Mouse (Mus musculus): Measurements from ENCODE around the gene Nek6. TPM values are rescaled to one million over a fixed set of nuclear protein-coding genes. Genes with fewer than 3 reads are reported as not detected.

The Nek6 gene
- polyA plus RNA-seq, 1 experiment: 17.2 TPM

DNA sequence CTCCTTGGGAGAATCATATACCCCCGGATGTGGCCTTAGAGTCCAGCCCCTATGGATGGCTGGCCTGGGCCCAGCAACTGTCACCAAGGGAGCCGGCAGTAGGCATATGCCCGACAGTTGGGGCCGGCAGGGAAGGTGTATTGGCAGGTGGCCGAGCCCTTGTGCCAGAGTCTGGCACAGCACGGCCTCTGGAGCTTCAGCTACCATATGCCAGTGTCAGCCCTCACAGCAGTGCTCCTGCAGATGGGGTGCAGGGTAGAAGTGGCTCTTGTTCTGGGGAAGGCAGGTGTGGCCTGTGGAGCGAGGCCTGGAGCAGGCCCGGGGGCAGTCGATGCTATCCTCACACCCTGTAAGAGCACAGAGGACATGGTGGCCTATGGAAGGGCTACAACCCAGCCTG is 28.2 kb downstream of the Nek6 start:
- 98% methylated on average over 9 of the region's 9 CpGs for WGBS
- Histone ChIP-seq H3K4me3 (ENCODE audit: control insufficient read depth, insufficient read depth, low read length) (no peak overlapping the region), H3K4me1 (replicated peaks; ENCODE audit: control insufficient read depth, insufficient read depth, low read length) (peaks cover 3% of the 10 kb centered on the region), H3K36me3 (ENCODE audit: control insufficient read depth, insufficient read depth, low read length) (no peaks in the 10 kb centered on the region), H3K27ac (ENCODE audit: control insufficient read depth, insufficient read depth, low read length) (no peak overlapping the region), H3K27me3 (ENCODE audit: control insufficient read depth, insufficient read depth, low read length) (no peaks in the 10 kb centered on the region)
- no peak for DNase-seq
- TF ChIP-seq CTCF (IDR thresholded peaks at IDR 0.05; ENCODE audit: borderline replicate concordance, control insufficient read depth, extremely low read depth, insufficient read depth, low read length, poor library complexity): no peak
- no peak for TF ChIP-seq POLR2A (IDR thresholded peaks at IDR 0.05; ENCODE audit: control insufficient read depth, extremely low read depth, insufficient read depth, low read length, poor library complexity)

DNA sequence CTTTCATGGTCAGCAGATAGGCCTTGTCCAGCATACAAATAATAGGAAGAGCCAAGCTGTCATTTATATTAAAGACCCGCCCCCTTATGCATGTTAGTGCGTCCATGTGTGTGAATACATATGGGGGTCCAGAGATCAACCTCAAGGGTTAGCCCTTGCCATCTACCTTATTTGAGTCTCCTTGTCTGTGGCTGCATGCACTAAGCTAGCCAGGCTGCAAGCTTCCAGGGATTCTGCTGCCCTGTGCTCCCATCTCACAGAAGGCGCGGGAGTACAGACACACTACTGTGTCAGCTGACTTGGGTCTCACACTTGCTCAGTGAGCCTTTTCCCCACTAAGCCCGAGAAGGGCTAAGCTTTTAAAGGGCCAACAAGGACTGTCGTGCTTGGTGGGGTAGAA is 29.2 kb downstream of the Nek6 start:
- Histone ChIP-seq H3K36me3 (ENCODE audit: control insufficient read depth, insufficient read depth, low read length) (no peaks in the 10 kb centered on the region), H3K4me3 (ENCODE audit: control insufficient read depth, insufficient read depth, low read length) (no peak overlapping the region), H3K4me1 (replicated peaks; ENCODE audit: control insufficient read depth, insufficient read depth, low read length) (peaks cover 3% of the 10 kb centered on the region), H3K27me3 (ENCODE audit: control insufficient read depth, insufficient read depth, low read length) (no peaks in the 10 kb centered on the region), H3K27ac (ENCODE audit: control insufficient read depth, insufficient read depth, low read length) (no peak overlapping the region)
- DNase-seq: no peak
- TF ChIP-seq POLR2A (IDR thresholded peaks at IDR 0.05; ENCODE audit: control insufficient read depth, extremely low read depth, insufficient read depth, low read length, poor library complexity) (no peak), CTCF (IDR thresholded peaks at IDR 0.05; ENCODE audit: borderline replicate concordance, control insufficient read depth, extremely low read depth, insufficient read depth, low read length, poor library complexity) (no peak)
- 90% methylated on average over 6 of the region's 6 CpGs for WGBS

DNA sequence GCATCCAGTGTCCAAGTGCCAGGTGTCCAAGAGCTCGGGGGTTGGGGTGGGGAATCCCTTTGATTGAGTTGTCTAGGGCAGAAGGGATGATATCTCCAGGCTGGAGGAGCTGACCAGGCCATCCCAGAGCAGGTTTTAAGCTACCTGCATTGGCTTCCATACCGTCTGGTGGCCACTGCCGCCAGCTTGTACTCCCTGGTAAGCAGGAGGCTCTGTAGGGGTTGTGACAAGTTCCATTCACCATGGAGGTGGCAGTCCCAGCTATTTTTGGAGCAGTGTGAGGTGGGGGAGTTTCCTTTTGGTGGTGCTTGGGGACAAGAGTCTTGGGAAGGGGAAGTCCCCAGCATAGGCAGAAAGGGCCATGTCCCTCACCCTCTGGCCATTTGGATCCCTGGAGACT is 29.7 kb downstream of the Nek6 start:
- H3K27me3 ChIP-seq (ENCODE audit: control insufficient read depth, insufficient read depth, low read length): no peaks in the 10 kb centered on the region
- no peak overlapping the region for H3K27ac ChIP-seq (ENCODE audit: control insufficient read depth, insufficient read depth, low read length)
- 76% methylated on average over 3 of the region's 3 CpGs for WGBS
- DNase-seq: no peak
- no peak overlapping the region for H3K4me3 ChIP-seq (ENCODE audit: control insufficient read depth, insufficient read depth, low read length)
- no peaks in the 10 kb centered on the region for H3K36me3 ChIP-seq (ENCODE audit: control insufficient read depth, insufficient read depth, low read length)
- TF ChIP-seq POLR2A (IDR thresholded peaks at IDR 0.05; ENCODE audit: control insufficient read depth, extremely low read depth, insufficient read depth, low read length, poor library complexity) (no peak), CTCF (IDR thresholded peaks at IDR 0.05; ENCODE audit: borderline replicate concordance, control insufficient read depth, extremely low read depth, insufficient read depth, low read length, poor library complexity) (no peak)
- H3K4me1 ChIP-seq (replicated peaks; ENCODE audit: control insufficient read depth, insufficient read depth, low read length): peaks cover 2% of the 10 kb centered on the region

DNA sequence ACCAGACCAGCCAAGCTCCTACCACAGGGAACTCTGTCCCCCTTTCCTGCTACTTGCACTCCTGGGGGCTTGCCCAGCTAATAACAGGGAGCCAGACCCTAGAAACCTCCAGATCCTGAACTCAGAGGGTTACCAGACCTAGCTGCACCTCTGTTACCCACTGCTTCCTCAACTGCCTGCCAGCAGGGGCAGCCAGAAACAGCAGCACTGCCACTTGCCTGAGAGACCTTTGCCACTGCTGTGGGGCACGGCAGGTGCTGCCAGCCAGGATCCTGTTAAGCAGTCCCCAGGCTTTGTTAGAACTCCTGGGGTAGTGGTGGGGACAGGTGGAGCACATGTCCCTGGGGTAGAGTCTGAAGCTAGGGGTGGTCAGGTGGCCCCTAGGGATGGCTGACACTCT is 30.1 kb downstream of the Nek6 start:
- no peaks in the 10 kb centered on the region for H3K36me3 ChIP-seq (ENCODE audit: control insufficient read depth, insufficient read depth, low read length)
- no peak overlapping the region for H3K27ac ChIP-seq (ENCODE audit: control insufficient read depth, insufficient read depth, low read length)
- TF ChIP-seq CTCF (IDR thresholded peaks at IDR 0.05; ENCODE audit: borderline replicate concordance, control insufficient read depth, extremely low read depth, insufficient read depth, low read length, poor library complexity): no peak
- no peak for TF ChIP-seq POLR2A (IDR thresholded peaks at IDR 0.05; ENCODE audit: control insufficient read depth, extremely low read depth, insufficient read depth, low read length, poor library complexity)
- no peak overlapping the region for H3K4me3 ChIP-seq (ENCODE audit: control insufficient read depth, insufficient read depth, low read length)
- DNase-seq: no peak
- H3K4me1 ChIP-seq (replicated peaks; ENCODE audit: control insufficient read depth, insufficient read depth, low read length): no peaks in the 10 kb centered on the region; the same call in none of the 2 replicates
- H3K27me3 ChIP-seq (ENCODE audit: control insufficient read depth, insufficient read depth, low read length): no peaks in the 10 kb centered on the region
- WGBS: 43% methylated on average over 1 of the region's 1 CpGs

DNA sequence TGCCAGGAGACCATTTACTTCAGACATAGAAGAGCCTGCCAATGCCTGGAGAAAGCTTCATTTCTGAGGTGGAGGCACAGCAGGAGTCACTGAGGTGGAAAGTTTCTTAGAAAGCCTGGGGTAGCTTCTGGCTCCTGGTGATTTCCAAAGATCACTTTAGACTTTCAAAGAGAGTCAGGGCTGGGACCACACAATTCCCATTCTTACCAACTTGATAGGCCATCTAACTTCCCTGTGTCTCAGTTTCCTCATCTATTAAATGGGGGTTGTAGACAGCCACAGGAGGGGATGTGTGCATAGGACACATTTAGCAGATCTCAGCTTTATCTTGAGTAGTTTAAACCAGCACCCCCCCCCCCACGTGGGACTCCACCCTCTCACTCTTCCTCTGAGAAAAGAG is 30.9 kb downstream of the Nek6 start:
- DNase-seq: no peak
- Histone ChIP-seq H3K36me3 (ENCODE audit: control insufficient read depth, insufficient read depth, low read length) (no peaks in the 10 kb centered on the region), H3K27me3 (ENCODE audit: control insufficient read depth, insufficient read depth, low read length) (no peaks in the 10 kb centered on the region), H3K4me1 (replicated peaks; ENCODE audit: control insufficient read depth, insufficient read depth, low read length) (no peaks in the 10 kb centered on the region), H3K4me3 (ENCODE audit: control insufficient read depth, insufficient read depth, low read length) (no peak overlapping the region), H3K27ac (ENCODE audit: control insufficient read depth, insufficient read depth, low read length) (no peak overlapping the region)
- WGBS: 24% methylated on average over 1 of the region's 1 CpGs
- TF ChIP-seq CTCF (IDR thresholded peaks at IDR 0.05; ENCODE audit: borderline replicate concordance, control insufficient read depth, extremely low read depth, insufficient read depth, low read length, poor library complexity): no peak
- no peak for TF ChIP-seq POLR2A (IDR thresholded peaks at IDR 0.05; ENCODE audit: control insufficient read depth, extremely low read depth, insufficient read depth, low read length, poor library complexity)

DNA sequence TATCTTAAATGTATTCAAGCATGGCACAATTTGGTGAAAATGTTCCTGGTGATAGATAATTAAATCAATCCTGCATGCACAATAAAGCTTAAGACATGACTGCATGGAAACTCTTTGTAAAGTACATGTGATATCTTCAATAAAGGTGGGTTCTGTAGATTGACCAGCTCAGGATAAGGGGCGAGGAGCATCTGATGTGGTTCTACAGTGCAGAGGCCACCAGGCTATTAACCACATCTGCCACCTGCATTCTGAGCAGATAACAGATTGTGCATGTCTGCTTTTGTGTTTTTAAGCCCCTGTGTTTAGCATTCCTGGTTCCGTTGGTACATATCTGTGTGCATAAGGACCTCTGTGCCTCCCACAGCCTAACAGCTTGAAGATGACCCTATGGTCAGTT is 31.7 kb downstream of the Nek6 start:
- H3K27ac ChIP-seq (ENCODE audit: control insufficient read depth, insufficient read depth, low read length): no peak overlapping the region
- no peak overlapping the region for H3K4me3 ChIP-seq (ENCODE audit: control insufficient read depth, insufficient read depth, low read length)
- TF ChIP-seq CTCF (IDR thresholded peaks at IDR 0.05; ENCODE audit: borderline replicate concordance, control insufficient read depth, extremely low read depth, insufficient read depth, low read length, poor library complexity) (no peak), POLR2A (IDR thresholded peaks at IDR 0.05; ENCODE audit: control insufficient read depth, extremely low read depth, insufficient read depth, low read length, poor library complexity) (no peak)
- 86% methylated on average over 2 of the region's 2 CpGs for WGBS
- DNase-seq: no peak
- H3K4me1 ChIP-seq (replicated peaks; ENCODE audit: control insufficient read depth, insufficient read depth, low read length): no peaks in the 10 kb centered on the region
- H3K27me3 ChIP-seq (ENCODE audit: control insufficient read depth, insufficient read depth, low read length): no peaks in the 10 kb centered on the region
- no peaks in the 10 kb centered on the region for H3K36me3 ChIP-seq (ENCODE audit: control insufficient read depth, insufficient read depth, low read length)

DNA sequence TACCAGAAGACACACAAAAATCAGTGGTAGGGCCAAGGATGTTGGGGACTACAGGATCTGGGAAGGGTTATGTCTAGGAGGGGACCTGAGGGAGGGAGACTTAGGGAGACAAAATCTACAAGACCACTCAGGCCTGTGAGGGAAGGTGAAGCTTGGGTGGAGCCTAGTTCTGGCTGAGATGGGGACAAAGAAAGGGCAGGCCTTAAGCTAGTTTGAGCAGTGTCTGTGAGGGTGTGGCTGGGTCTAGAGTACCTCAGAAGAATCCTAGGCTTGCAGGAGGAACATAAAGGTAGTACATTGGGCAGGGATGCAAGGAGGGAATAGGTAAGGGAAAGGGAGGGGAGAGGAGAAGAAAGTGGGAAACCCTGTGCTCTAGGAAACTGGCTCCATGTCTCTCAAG is 32.9 kb downstream of the Nek6 start:
- Histone ChIP-seq H3K36me3 (ENCODE audit: control insufficient read depth, insufficient read depth, low read length) (no peaks in the 10 kb centered on the region), H3K27me3 (ENCODE audit: control insufficient read depth, insufficient read depth, low read length) (no peaks in the 10 kb centered on the region), H3K4me3 (ENCODE audit: control insufficient read depth, insufficient read depth, low read length) (no peak overlapping the region), H3K4me1 (replicated peaks; ENCODE audit: control insufficient read depth, insufficient read depth, low read length) (no peaks in the 10 kb centered on the region), H3K27ac (ENCODE audit: control insufficient read depth, insufficient read depth, low read length) (no peak overlapping the region)
- DNase-seq: no peak
- TF ChIP-seq POLR2A (IDR thresholded peaks at IDR 0.05; ENCODE audit: control insufficient read depth, extremely low read depth, insufficient read depth, low read length, poor library complexity) (no peak), CTCF (IDR thresholded peaks at IDR 0.05; ENCODE audit: borderline replicate concordance, control insufficient read depth, extremely low read depth, insufficient read depth, low read length, poor library complexity) (no peak)

Measured in thymus, adult 2 months (tissue).